Mouse (Mus musculus): ENCODE data around the gene Dlg5.

Dlg5 gene

DNA sequence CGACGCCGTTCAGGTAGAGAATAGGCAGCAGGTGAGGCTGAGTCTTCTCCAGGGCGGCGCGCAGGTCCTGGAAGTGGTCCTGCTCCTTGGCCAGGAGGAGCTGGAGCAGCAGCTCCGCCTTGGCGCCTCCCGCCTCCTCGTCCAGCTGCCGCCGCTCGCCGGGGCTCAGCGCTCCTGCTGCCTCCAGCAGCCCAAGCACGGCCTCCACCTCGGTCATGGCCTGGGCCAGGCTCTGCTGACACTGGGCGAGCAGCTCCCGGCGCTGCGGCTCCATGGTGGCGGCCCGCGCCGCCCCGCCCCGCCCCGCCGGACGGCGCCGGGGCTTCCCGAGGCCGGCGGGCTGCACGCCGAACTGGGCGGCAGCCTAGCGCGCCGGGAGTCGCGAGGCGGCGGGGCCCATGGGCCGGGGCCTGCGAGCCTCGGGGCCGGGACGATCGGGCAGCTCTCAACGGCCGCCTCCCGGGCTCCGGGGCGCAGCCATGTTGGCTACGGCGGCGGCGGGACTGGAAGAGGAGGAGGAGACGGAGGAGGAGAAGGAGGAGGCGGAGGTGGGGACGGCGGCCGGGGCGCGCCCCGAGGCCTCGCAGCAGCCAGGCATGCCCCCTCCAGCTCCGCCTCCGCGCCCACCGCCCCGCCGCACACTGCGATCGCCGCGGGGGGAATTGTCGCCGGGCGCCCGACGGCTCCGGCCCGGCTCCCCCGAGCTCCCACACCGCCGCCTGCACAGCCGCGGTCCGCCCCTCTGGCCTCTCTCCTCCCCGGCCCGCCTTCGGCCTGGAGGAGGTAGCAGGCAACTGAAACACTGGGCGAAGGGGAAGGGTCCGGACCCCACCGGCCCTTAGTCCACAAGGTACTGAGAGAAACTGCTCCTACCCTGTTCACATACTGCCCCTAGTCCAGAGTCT is at the start of gene Dlg5:
TSS of gene Dlg5 (minus strand) at position 744 of the 905 bp plus-strand sequence.
- peak; percentile 60 for DNase-seq (ENCODE audit: low spot score)

- DNase-seq (ENCODE audit: low spot score): no peak
Measured at GRCm38 (mm10) chr14:24293631-24294030, 47.9 kb upstream of the Dlg5 start.

DNA sequence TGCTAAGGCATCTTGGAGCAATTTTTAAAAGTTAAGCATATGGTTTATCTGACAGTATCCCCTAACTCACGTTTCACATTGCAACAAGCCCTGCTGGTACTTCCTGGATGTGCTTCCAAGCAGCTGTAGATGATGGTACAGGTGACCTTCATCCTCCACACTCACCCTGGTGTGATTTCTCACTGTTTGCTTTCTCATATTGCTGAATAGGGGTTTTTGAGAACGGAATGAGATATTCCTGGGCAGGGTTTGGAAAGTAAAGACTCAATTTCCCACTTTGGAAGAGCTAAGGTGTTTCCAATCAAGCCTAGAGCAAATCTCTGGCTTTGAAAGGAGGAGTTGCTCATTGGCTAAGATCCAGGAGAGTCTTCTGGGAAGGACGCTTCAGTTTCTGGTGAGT is 47.2 kb upstream of the Dlg5 start, which contains the start of gene E330034G19Rik:
TSS of gene E330034G19Rik (plus strand) at position 301 of the 400 bp plus-strand sequence.
- no peak for DNase-seq (ENCODE audit: low spot score)

DNA sequence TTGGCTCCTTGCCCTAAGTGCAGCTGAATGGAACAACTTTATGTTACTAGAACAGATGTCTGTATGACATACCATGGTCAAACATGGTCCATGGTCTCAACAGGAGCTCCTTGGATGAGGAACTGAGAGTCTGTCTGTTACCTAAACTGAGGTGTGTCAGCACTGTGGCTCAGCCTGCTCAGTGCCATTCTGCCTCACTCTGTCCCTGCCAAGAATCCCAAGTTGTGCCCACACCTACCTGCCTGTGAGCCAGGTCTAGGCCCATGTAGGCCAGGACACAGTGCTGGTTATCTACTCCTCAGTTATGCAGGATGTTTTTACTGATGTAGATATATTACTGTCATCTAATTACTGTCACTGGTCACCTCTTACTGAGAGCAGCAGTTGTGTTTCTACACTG is 45.0 kb upstream of the Dlg5 start:
- DNase-seq (ENCODE audit: low spot score): no peak

DNA sequence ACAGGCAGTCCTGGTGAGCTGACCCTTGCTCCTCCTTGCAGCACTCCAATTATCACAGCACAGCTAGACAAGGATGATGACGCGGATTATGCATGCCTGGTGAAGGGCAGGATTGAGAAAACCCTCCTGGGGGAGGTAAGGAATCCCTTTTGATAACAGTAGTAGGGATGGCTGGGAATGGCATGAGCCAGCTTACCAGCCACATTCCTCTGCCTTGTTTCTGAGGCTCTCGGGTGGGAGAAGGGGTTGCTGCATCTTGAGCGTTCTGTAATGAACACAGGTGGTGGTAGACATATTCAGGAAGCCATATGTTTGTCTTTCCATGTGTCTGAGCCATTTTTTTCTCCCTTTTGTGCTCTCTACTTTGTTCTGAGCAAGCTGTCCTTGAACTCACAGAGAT is 40.4 kb upstream of the Dlg5 start:
- no peak for DNase-seq (ENCODE audit: low spot score)

- no peak for DNase-seq (ENCODE audit: low spot score)
Measured at GRCm38 (mm10) chr14:24282276-24282675, 36.6 kb upstream of the Dlg5 start.

GRCm38 (mm10) chr14:24281278-24281677 is 35.6 kb upstream of the Dlg5 start:
- no peak for DNase-seq (ENCODE audit: low spot score)

DNA sequence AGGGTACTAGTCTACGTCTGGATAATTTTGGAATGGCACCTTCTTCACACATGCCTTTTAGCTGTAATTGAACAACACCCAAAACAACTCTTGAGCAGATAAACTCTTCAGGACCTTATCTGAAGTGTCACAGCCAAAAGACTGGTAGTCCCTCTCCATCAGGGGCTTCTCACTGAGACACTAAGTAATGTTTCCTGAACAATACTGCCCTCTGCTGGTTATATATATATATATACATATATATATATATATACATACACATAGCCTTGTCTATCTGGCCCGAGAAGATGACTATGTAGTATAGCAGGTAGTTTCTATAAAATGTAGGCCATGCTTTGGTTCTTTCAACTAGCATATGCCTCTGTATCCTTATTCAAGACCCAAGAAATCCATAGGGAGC is 29.8 kb upstream of the Dlg5 start:
- DNase-seq (ENCODE audit: low spot score): no peak

DNA sequence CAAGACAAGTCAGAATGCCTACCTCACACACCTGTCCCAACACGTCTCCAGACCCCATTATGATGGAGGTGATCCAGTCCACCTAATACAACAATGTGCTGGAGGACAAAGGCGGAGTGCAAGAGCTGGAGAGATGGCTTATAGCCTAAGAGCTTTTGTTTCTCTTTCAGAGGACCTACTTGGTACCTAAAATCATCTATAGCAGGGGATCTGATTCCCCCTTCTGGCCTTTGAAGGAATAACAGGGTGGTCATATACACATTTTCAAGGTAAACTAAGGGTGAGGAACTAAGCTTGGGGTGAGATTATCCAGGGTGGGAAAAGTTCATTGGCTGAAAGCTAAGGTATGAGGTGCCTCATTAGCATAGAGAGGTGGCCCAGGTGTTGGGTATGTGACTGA is 27.9 kb upstream of the Dlg5 start:
- peak; percentile 15 for DNase-seq (ENCODE audit: low spot score)

GRCm38 (mm10) chr14:24269571-24269970 is 23.9 kb upstream of the Dlg5 start:
- DNase-seq (ENCODE audit: low spot score): no peak

DNA sequence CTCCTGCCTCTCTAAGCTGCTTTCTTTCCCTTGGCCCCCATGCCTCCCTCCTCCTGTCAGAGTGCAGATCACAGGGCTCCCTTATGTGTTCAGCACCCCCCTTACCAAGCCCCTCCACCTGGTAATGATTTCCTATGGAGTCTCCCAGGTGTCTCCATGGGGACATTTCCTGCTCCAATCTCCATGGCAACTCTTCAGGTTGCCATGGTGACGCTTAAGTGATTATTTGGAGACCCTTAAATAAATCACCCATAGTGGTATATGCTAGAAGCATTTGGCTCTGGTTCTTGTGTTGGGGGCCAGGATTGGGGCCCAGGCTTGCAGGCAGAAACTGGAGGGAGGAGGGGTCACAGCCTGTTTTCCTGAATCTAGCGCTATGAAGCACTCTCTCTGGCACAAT is 17.2 kb upstream of the Dlg5 start:
- no peak for DNase-seq (ENCODE audit: low spot score)

DNA sequence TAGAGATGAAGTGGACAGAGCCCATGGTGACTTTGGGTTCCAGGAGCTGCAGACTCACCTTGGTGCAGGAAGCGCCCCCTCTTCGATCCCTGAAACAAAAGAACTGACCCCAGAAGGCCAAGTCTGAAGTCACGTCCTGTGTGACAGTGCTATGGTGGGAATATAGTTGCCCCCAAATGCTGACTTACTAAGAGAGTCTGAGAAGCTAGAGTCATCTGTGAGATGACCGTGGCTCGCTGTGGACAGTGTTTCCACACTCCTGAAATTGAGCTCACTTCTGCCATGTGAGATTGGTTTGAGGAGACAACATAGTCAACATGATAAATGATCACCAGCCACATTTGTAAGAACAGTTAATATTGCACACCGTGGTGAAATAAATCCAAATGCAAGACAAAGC is 16.7 kb upstream of the Dlg5 start:
- DNase-seq (ENCODE audit: low spot score): no peak

GRCm38 (mm10) chr14:24260391-24260790 is 14.7 kb upstream of the Dlg5 start:
- DNase-seq (ENCODE audit: low spot score): no peak

GRCm38 (mm10) chr14:24255956-24256355 is 10.2 kb upstream of the Dlg5 start:
- no peak for DNase-seq (ENCODE audit: low spot score)

GRCm38 (mm10) chr14:24253611-24254202 is 8.0 kb upstream of the Dlg5 start:
- DNase-seq (ENCODE audit: low spot score): no peak

GRCm38 (mm10) chr14:24251326-24251725 is 5.6 kb upstream of the Dlg5 start:
- no peak for DNase-seq (ENCODE audit: low spot score)

DNA sequence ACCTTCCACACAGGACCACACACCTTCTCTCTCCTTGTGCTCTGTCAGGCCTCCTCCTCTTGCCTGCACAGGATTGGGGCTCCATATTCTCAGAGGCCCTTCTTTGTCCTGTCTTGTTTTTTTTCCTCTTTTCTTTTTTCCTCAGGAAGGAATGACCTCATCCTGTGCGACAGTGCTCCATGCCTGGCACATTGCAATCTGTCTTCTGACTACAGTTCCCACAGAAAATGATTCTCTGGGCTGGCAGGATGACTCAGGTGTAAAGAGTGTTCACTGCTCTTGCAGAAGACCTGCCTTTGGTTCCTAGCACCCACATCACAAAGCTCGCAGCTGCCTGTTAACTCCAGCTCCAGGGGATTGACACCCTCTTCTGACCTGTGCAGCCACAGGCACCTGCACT is 4.2 kb upstream of the Dlg5 start:
- DNase-seq (ENCODE audit: low spot score): no peak

- peak; percentile 18 for DNase-seq (ENCODE audit: low spot score)
Measured at GRCm38 (mm10) chr14:24244330-24245176, 1.2 kb downstream of the Dlg5 start.

GRCm38 (mm10) chr14:24242016-24242415 is 3.7 kb downstream of the Dlg5 start:
- DNase-seq (ENCODE audit: low spot score): no peak

GRCm38 (mm10) chr14:24240831-24241230 is 4.9 kb downstream of the Dlg5 start:
- no peak for DNase-seq (ENCODE audit: low spot score)

DNA sequence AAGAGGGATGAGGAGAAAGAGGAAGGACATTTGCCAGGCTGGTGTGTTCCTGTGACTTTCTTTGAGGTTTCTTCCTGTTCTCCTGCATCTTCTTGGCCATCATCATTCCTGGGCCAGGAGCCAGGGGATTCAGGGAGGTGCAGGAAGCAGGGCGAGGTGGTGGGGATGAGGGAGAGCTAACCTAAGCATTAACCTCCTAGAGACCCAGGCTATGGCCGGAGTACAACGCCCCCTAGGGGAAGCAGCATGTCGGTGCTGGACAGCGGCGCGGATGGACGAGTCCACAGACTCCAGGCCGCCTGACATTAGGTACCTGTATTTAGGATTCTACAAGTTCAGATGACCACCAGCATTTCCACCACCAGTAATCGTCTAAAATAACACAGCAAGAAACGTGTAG is 6.1 kb downstream of the Dlg5 start:
- no peak for DNase-seq (ENCODE audit: low spot score)

- no peak for DNase-seq (ENCODE audit: low spot score)
Measured at GRCm38 (mm10) chr14:24235954-24236353, 9.8 kb downstream of the Dlg5 start.

GRCm38 (mm10) chr14:24234411-24234810 is 11.3 kb downstream of the Dlg5 start:
- DNase-seq (ENCODE audit: low spot score): no peak
